Mouse (Mus musculus): ENCODE measurements around the gene Cfap58.

DNA sequence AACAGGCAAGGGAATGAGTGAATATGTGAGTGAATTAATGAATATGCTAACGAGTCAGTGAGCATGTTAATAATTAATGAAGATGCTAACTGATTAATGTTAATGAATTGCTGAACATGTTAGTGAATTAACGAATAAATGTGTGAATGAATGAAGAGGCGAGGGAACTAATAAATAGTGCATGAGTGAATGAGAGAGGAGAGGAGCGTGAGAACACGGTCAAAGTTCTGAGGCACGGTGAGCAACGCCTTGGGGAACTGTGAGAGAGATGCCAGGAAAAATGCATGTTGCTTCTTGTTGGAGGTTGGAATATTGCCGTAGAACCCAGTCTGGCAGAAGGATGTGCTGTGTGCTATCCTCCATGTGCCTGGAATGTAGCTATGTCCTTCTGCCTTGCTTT, 33.6 kb downstream of the Cfap58 start:
- TF ChIP-seq CTCF (conservative IDR thresholded peaks at IDR 0.05; ENCODE audit: insufficient read depth, insufficient read length, low read depth, low read length) = no peak
- TF ChIP-seq POLR2A (IDR thresholded peaks at IDR 0.05; ENCODE audit: low read depth, low read length) = no peak
